Mouse (Mus musculus) ES-CJ7 (cell line): ENCODE data around the gene Svop.

Experiments used
- DNase-seq: peaks from one replicate; pipeline ENCODE4 v3.0.0; 2011; ENCODE audit warnings: low read depth, low spot score

Svop gene

DNA sequence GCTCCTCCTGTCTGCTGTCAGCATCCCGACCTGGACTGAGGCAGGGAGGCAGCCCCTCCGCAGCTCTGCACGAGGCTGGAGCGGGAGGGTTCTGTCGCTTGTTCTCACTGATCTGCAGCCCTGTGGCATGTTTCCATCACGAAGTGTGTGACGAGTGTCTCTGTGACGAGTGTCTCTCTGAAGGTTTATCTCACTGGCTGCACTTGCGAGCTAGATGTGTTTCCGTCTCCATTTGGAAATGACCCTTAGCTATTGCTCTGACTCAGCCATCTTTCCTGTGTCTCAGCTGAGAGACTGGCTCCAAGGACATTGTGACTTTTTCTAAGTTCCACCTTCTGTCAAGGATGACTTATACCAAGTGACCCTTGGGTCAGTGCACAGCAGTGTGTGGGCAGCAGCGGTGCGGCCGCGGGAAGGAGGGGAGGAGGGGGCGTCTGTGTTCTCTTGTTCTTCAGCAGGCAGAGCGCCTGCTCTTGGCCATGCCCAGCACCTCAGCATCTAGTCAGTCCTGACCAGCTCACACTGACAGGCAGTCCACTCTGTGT lies 15.1 kb upstream of the Svop start:
- peak; percentile 42 for DNase-seq

DNA sequence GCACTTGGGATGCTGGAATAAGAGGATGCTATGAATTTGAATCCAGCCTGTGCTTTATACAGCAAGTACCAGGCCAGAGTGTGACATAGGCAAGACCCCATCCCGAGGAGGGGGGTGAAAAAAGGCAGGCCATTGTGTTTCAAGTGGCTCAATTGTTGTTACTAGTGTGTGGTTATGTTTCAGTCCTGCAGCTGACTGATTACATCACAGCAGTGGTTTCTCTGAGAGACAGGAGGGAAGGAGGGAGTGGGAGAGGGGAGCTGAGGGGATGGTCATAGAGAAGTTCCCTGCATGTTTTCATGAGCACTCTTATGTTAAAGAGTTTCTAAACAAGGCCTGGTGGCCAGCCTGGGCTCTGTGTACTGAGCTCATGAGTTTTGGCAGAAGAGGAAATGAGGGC lies 11.4 kb upstream of the Svop start:
- no peak for DNase-seq

DNA sequence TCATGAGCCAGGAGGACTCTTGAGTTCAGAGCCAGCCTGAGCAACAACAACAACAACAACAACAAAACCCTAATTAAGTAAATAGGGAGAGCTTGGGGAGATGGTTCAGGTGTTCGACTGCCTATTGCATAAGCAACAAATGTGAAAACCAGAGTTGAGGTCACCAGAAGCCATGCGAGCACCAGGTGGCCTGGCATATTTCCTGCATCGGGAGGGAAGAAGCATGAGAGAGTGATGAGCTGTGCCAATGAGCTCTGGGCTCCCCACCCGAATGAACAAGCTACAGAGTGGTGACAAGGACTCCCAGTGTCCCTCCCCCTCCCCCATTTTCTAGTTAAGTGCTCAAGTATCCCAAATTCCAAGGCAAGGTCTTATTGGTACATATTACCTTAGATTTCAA lies 10.5 kb upstream of the Svop start:
- DNase-seq: no peak

DNA sequence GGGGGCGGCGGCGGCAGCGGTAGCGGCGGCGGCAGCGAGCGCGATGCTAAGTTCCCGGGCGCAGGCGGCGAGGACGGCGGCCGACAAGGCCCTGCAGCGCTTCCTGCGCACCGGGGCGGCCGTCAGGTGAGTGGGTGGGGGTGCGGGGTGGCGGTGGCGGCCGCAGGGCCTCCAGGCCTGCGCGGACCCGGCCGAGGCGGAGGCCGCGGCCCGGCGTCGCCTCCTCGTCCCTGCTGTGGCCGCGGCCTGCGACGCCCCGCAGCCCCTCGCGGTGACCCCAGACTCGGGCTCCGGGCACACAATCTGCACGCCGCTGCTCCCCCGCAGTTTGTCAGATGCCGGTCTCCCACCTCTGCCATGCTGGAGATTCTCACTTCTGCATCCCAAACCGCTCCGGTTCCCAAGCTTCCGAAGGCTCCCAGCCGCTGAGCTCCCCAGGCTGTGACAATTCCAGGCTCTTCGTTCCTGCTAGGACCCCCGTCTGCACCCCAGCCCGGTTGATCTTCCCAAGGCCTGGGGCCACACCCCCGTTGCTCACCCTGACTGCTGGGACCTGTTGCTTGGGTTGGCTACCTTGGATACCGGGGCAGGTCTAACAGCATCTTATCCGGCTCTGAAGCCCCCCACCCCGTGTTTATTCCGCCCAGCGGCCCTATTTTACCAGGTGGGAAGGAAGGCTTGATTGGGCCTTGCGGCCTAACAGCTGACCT lies 9.2 kb upstream of the Svop start:
- DNase-seq: no peak

DNA sequence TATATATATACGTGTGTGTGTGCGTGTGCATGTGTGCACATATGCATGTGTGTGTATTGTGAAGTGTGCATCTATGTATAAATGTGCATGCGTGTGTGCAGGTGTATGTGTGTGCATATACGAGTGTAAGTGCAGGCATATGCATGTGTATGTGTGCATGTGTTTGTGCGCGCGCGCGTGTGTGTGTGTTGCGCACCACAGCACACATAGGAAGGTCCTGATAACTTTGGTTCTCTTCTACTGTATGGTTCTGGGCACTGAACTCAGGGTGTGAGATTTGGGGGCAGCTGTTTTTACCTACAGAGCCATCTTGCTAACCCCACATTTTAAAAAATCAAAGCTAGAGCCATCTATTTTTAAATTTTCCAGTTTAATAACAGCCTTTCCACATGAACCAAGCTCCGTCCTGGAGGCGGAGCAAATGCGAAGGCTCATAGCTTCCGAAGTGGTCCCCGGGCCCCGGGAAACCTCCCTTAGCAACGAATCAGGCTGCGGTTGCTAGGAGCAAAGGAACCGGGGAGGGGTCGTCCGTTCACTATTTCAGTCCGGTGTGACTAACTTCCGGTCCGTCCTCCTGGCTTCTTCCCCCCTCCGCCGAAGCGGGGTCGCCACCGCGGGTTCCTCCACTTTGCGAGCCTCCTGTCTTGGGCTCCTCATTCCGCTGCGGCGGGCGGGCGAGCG lies 8.5 kb upstream of the Svop start:
- DNase-seq: peak; percentile 93

DNA sequence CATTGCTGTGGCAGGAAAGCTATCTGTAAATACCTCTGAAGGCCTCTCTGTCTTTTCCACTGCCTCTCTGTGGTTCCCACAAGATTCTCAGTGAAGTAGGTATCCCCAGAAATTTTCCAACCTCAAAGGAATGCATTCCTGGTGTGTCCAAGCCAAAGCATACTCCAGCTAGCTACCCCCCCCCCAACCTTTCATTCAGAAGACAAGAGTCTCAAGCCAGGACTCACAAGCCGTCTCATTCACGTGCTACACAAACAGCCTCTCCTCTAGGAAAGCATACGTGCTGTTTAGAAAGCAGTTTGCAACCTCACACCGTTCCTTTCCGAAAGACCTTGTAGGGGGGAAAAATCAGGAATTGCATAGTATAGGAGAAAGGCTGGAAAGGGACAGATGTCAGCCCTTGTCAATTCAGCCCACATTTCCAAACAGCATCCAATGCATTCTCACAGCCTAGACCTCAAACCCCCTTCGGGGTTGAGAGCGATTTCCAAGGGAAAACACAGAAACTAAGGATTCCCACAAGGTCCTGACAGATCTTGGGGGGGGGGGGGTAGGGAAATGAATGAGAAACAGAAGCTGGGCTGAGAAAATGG lies 853 bp downstream of the Svop start:
- no peak for DNase-seq

- no peak for DNase-seq
Measured at GRCm38 (mm10) chr5:114087875-114088480, 3.4 kb downstream of the Svop start.

DNA sequence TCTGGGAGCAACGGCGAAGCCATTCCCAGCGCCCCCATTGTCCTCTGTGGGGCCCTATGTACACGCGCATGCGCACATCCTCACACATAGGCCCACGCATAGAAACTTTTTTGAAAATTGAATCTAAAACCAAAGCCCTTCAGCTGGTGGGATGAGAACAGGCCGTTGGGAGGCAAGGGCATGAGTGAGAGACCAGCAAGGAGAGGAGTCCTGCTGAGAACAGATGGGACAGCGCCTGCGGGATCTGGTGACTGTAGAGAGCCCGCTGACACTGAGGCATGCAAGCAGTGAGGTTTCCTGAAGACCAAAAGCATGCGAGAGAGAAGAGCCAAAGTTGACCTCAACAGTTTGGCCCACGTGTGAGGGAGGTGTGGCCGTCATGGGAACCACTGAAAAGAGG lies 5.9 kb downstream of the Svop start:
- DNase-seq: no peak

DNA sequence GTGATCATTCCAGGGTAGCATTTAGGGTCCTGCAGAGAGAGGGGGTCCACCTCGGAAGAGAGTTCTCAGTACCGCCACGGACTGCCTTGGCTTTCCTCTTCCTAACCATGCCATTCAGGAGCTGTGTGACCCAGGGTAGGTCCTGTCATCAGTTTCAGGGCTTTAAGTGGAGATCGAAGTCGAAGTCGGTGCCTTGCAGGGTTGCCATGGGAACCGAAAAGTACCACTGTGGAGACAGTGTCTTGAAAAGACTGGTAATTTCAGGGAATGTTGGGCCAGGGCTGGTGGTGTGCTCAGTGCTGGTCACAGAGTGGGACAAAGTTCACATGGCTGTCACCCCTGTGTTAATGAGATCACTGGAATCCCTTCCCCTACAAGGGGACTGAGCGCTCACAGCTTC lies 14.4 kb downstream of the Svop start:
- DNase-seq: no peak

DNA sequence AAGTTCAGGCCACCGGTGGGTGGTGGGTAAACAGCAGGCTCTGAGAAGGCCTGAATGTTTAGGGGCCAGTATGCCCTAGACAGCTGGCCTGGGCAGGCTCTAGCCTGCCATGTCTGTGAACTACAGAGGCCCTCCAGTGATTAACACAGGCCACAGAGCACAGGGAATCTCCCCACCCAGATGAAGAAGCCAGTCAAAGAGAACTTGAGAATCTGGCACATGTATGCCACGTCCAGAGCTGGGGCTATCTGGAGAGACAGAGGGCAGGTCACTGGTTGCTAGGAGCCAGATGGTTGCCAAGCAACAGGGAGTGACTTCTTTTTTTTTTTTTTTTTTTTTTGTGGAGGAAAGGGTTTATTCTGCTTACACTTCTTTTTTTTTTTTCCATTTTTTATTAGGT lies 19.1 kb downstream of the Svop start:
- no peak for DNase-seq

- DNase-seq: peak; percentile 50
Measured at GRCm38 (mm10) chr5:114070858-114071257, 20.5 kb downstream of the Svop start.

DNA sequence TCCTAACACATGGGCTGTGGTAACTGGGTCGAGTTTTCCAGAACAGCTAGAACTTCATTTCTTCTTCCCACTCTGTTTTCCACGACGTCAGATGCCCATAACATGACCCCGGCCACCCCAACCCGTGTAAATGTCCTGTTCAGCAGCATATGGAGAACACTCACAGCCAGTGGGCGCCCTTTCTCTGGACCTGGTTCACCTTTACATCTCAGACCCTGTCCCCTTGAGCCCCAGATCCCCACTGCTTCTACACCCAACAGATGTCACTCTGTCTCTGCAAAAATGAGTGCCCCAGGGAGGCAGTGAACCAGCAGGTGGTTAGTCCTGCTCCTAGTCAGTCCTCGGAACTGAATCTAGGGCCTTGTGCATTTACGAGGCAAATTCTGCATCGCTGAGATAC lies 23.4 kb downstream of the Svop start:
- no peak for DNase-seq

DNA sequence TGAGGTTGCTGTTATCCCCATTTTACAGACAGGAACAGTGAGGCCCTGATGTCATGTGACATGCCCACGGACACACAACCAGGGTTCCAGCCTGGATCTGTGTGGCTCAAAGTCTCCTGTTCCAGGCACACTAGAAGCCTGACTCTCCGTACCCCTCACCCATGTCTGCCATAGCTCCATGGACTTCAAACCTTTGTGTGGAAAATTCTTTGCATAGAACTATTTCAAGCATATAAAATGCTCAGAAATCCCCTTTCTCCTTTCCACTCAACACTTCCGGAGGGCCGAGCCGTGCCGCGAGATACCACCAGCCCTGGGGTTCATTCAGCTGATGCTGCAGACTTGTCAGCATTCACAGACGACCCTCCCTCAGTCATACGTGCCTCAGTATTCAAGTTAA lies 23.8 kb downstream of the Svop start:
- DNase-seq: no peak

- DNase-seq: no peak
Measured at GRCm38 (mm10) chr5:114066601-114067000, 24.8 kb downstream of the Svop start.

DNA sequence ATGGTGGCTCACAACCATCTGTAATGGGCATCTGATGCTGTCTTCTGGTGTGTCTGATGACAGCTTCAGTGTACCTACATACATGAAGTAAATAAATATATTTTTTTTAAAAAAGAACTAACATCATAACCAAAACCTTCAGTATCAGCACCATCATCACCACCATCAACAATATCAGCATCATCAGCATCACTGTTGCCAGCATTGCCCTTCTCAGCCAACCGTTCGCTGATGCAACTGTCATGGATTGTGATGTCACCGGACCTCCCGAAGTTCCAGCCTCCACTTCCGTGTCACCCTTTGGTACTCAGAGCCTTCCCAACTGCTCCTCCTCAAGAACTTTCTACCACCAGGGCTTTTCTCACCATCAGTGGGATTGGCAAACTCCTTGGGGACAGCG lies 26.2 kb downstream of the Svop start, which contains the start of gene Usp30:
Gene Usp30, plus strand, starts transcription at position 301 of the 400 bp plus-strand sequence.
- DNase-seq: no peak

DNA sequence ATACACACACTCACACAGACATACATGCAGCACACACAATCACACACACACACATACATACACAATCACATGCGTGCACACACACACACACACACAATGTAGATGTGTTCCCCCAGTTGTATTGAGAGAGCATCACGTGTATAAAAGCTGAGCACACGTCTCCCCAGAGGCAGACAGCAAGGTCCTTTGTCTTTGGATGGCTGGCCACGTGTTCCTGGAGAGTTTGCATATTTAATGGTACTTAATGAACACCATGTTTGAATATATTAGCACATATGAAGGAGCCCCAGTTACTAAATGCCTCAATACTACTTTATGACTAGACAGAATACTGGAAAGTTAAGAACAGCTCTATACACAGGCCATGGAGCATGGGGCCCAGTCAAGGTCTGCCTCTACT lies 27.4 kb downstream of the Svop start:
- no peak for DNase-seq

GRCm38 (mm10) chr5:114061675-114062074 lies 29.7 kb downstream of the Svop start:
- DNase-seq: no peak

DNA sequence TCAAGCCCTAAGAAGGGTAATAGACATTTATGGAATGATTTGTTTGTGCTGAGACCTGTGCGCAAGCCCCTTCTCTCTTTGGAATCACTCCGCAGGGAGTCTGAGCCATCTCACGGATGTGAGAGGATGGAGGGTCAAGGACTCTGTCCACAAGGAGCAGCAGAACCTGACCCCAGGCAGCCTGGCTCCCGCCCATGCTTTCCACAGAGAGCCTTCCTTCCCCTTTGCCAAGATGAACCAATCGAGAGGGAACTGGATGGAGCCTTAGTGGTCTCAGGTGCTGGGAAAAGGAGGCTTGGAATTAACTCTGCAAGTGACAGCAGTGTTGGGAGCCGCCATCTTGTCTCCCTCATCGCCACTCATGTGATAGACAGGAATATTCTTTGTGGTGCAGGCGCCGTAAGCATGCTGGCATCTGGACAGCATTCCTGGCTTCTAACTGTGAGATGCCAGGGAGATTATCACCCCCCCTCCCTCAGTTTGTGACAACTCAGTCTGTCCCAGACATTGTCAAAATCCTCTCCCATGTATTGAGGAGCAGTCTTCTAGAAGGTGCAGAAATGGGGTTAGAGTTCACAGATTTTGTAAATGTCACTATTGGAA lies 34.1 kb downstream of the Svop start:
- DNase-seq: no peak

- DNase-seq: peak; percentile 80
Measured at GRCm38 (mm10) chr5:114052246-114052761, 39.1 kb downstream of the Svop start.

DNA sequence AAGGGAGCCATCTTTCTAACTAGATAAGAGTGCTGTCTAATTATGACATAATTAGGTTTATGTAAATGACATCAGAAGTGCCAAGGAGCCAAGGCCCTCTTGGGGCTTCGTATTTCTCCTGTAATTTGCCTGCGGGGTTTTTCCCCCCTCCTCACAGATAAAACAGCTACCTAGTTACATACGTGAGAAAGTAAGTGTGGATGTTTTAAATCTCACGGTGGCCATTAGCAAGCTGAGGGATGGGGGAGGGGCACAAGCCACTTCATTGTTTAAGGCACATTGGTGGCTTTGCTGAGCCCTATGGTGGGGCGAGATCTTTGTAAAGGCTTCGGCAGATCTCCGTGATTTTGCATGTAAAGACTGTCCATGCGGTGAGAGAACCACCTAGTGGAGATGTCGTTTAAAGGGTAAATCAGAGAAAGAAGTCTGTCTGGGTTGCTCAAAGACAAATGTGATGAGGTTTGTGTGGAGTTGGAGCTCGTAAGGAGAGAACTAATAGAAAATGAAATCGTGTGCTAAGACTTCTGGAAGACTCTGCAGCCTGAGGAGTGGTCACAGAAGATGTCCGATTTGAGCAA lies 42.5 kb downstream of the Svop start:
- DNase-seq: no peak

DNA sequence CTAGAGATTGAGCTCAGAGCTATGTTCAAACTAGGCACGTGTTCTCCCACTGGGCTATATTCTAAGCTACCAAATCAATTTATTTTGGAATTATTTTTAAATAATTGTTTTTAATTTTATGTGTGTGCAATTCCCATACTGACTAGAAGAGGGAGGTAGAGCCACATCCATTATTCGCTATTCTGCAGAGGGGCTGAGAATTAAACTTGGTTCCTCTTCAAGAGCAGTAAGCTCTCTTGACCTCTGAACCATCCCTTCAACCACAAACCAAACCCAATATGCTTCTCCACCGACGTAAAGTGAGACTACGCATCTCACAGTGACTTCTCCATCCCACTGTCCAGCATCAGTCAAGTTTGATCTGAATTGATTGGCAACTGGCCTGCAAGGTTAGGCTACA lies 44.2 kb downstream of the Svop start:
- DNase-seq: no peak
